Mouse (Mus musculus): ENCODE data around the gene Neurl1a. TPM values are rescaled to one million over a fixed set of nuclear protein-coding genes. Genes with fewer than 3 reads are reported as not detected.

The Neurl1a gene
- total RNA-seq, 1 experiment, result 10.2 TPM

DNA sequence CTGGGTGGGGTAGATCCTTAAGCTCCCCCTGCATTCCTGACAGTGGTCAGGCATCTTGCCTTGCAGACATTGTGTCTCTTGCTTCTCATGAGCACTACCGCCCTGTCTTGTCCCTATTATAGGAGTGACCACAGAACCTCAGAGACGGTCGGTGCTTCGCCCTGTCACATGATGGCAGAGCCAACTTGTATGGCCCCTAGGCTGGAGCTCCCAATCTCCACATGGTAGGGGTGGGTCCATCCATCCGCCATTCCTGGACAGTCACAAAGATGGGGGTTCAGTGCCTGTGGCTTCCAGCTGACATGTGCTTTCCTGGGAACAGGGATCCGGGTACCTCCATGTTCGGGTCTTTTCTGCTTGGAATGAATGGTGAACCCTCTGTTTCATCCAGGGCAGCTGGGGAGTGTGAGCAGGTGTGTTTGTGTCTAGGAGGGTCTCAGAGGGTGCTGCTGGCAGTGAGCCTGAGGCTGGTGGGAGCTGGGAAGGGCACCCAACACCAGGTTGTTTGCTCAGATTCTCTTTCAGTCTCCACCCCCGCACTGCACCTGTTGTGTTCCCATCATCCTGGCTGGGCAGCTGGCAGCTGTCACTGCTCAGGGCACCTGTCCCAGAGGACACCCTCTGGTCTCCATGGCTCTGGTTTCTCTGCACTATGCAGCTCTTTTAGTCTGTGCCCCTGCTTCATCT, 43.7 kb downstream of the Neurl1a start:
- Histone ChIP-seq H3K9me3 (ENCODE audit: control insufficient read depth, insufficient read depth, low read depth, low read length) (no peaks in the 10 kb centered on the region), H3K27ac (ENCODE audit: insufficient read depth, low read depth, low read length, poor library complexity, severe bottlenecking) (no peak overlapping the region), H3K4me1 (ENCODE audit: control insufficient read depth in 2 of 2, insufficient read depth in 2 of 2, low read length in 2 of 2, poor library complexity in 1 of 2) (peaks cover 6 to 12% of the 10 kb centered on the region in 2 experiments; a peak in 3 of 4 replicates), H3K36me3 (ENCODE audit: control insufficient read depth, insufficient read depth, low read length, poor library complexity, severe bottlenecking) (no peaks in the 10 kb centered on the region), H3K4me3 (ENCODE audit: insufficient read depth in 1 of 2, low read depth in 1 of 2, low read length in 2 of 2, poor library complexity in 1 of 2, severe bottlenecking in 1 of 2) (no peak overlapping the region), H3K9ac (ENCODE audit: insufficient read depth, low read depth, low read length, poor library complexity, severe bottlenecking) (no peak overlapping the region)
- no peak for DNase-seq (ENCODE audit: low read depth, low spot score)
- in situ Hi-C loops (cut with MboI; ENCODE audit: low sequenced_read_pairs in 2 of 2, unreplicated experiment in 2 of 2), result no loop called here
- TF ChIP-seq ZNF384 (IDR thresholded peaks at IDR 0.05; ENCODE audit: low read depth, low read length) (no peak), CHD2 (IDR thresholded peaks at IDR 0.05; ENCODE audit: low read depth, low read length) (no peak), HCFC1 (IDR thresholded peaks at IDR 0.05; ENCODE audit: borderline replicate concordance, insufficient read depth, low read length) (no peak), MAFK (IDR thresholded peaks at IDR 0.05; ENCODE audit: insufficient read depth, low read depth, low read length) (no peak), ZC3H11A (IDR thresholded peaks at IDR 0.05; ENCODE audit: borderline replicate concordance, low read depth, low read length) (no peak)

DNA sequence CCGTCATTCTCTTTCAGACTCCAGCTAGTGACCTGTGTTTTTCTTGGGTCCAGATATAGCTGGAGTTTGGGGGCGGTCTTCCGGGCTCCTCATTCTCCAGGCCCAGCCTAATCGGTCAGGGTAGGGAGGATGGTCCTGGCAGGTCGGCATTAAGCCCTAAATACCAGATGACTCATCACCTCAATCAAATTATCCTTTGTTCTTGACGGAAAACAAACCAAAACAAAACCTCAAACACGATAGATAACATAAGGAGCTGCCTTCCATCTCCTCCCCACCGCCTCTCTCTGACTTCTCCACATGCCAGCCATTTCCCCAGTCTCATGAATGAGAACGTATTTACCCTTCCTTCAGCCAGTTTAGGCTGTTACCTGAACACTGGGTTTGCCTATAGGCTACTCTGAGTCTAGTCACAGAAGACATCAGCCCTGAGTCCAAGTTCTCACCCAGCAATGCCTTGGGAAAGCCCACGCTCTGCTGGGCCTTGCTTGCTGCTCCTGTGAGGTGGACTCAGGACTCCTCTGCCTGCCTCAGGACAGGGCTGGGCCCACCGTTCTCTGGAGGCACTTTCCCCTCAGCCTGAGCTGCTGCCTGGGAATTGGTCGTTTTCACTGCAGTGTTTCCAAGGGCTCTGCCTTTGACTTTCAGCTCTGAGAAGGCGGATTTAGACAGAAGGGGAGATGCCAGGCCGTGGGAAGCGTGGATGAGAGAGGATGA, 44.4 kb downstream of the Neurl1a start:
- in situ Hi-C loops (cut with MboI; ENCODE audit: low sequenced_read_pairs in 2 of 2, unreplicated experiment in 2 of 2), result no loop called here
- Histone ChIP-seq H3K36me3 (ENCODE audit: control insufficient read depth, insufficient read depth, low read length, poor library complexity, severe bottlenecking) (no peaks in the 10 kb centered on the region), H3K9me3 (ENCODE audit: control insufficient read depth, insufficient read depth, low read depth, low read length) (no peaks in the 10 kb centered on the region), H3K27ac (ENCODE audit: insufficient read depth, low read depth, low read length, poor library complexity, severe bottlenecking) (no peak overlapping the region), H3K4me3 (ENCODE audit: insufficient read depth in 1 of 2, low read depth in 1 of 2, low read length in 2 of 2, poor library complexity in 1 of 2, severe bottlenecking in 1 of 2) (no peak overlapping the region), H3K4me1 (ENCODE audit: control insufficient read depth in 2 of 2, insufficient read depth in 2 of 2, low read length in 2 of 2, poor library complexity in 1 of 2) (peaks cover 6 to 12% of the 10 kb centered on the region in 2 experiments; a peak in 3 of 4 replicates), H3K9ac (ENCODE audit: insufficient read depth, low read depth, low read length, poor library complexity, severe bottlenecking) (no peak overlapping the region)
- TF ChIP-seq CHD2 (IDR thresholded peaks at IDR 0.05; ENCODE audit: low read depth, low read length) (no peak), ZC3H11A (IDR thresholded peaks at IDR 0.05; ENCODE audit: borderline replicate concordance, low read depth, low read length) (no peak), HCFC1 (IDR thresholded peaks at IDR 0.05; ENCODE audit: borderline replicate concordance, insufficient read depth, low read length) (no peak), MAFK (IDR thresholded peaks at IDR 0.05; ENCODE audit: insufficient read depth, low read depth, low read length) (no peak), ZNF384 (IDR thresholded peaks at IDR 0.05; ENCODE audit: low read depth, low read length) (no peak)
- DNase-seq (ENCODE audit: low read depth, low spot score), result no peak

DNA sequence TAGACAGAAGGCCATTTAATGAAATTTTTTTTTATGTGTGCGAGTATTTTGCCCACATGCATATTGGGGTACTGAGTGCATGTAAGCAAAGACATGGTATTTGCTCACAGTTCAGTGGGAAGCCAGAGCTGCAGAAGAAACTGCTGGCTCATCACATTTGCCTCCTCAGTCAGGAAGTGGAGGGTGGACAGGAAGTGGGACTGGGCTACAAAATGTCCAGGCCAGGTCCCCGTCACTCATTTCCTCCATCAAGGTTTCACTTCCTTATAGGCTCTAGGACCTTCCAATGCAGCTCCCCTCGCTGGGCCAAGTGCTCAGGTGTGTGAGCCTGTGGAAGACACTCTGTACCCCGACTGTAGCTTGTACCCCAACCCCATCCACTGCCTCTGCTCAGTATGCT, 46.1 kb downstream of the Neurl1a start:
- no peaks in the 10 kb centered on the region for H3K36me3 ChIP-seq (ENCODE audit: control insufficient read depth, insufficient read depth, low read length, poor library complexity, severe bottlenecking)

DNA sequence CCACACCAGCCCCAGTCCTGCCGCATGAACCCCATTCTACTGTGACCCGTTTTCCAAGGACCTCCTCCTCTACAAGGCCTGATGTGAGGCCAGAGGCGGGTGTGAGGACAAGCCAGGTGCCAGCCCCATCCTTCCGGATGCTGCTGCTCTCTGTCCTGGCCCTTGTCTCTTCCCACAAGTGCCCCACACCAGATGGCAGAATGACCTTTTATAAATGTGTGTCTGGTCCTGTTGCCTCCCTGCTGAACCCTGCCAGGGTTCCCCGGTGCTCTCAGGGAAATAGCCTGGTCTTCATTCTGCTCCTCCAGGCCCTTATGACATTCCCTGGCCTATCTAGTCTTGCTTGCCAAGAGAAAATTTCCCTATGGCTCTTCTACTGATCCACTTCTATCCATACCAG, 47.2 kb downstream of the Neurl1a start:
- DNase-seq (ENCODE audit: low read depth, low spot score), result no peak
- no peaks in the 10 kb centered on the region for H3K9me3 ChIP-seq (ENCODE audit: control insufficient read depth, insufficient read depth, low read depth, low read length)
- in situ Hi-C loops (cut with MboI; ENCODE audit: low sequenced_read_pairs in 2 of 2, unreplicated experiment in 2 of 2), result no loop called here
- H3K4me3 ChIP-seq (ENCODE audit: insufficient read depth in 1 of 2, low read depth in 1 of 2, low read length in 2 of 2, poor library complexity in 1 of 2, severe bottlenecking in 1 of 2), result no peak overlapping the region
- TF ChIP-seq ZC3H11A (IDR thresholded peaks at IDR 0.05; ENCODE audit: borderline replicate concordance, low read depth, low read length) (no peak), CHD2 (IDR thresholded peaks at IDR 0.05; ENCODE audit: low read depth, low read length) (no peak), ZNF384 (IDR thresholded peaks at IDR 0.05; ENCODE audit: low read depth, low read length) (no peak), HCFC1 (IDR thresholded peaks at IDR 0.05; ENCODE audit: borderline replicate concordance, insufficient read depth, low read length) (no peak), MAFK (IDR thresholded peaks at IDR 0.05; ENCODE audit: insufficient read depth, low read depth, low read length) (no peak)
- H3K9ac ChIP-seq (ENCODE audit: insufficient read depth, low read depth, low read length, poor library complexity, severe bottlenecking), result no peak overlapping the region
- H3K4me1 ChIP-seq (ENCODE audit: control insufficient read depth in 2 of 2, insufficient read depth in 2 of 2, low read length in 2 of 2, poor library complexity in 1 of 2), result peaks cover 3 to 15% of the 10 kb centered on the region in 2 experiments; a peak in 1 of 4 replicates
- H3K36me3 ChIP-seq (ENCODE audit: control insufficient read depth, insufficient read depth, low read length, poor library complexity, severe bottlenecking), result no peaks in the 10 kb centered on the region
- no peak overlapping the region for H3K27ac ChIP-seq (ENCODE audit: insufficient read depth, low read depth, low read length, poor library complexity, severe bottlenecking)

More for the DNA sequence above, 46.1 kb downstream of the Neurl1a start:
- no peak overlapping the region for H3K4me3 ChIP-seq (ENCODE audit: insufficient read depth in 1 of 2, low read depth in 1 of 2, low read length in 2 of 2, poor library complexity in 1 of 2, severe bottlenecking in 1 of 2)
- H3K9me3 ChIP-seq (ENCODE audit: control insufficient read depth, insufficient read depth, low read depth, low read length), result no peaks in the 10 kb centered on the region
- no peak for TF ChIP-seq ZC3H11A (IDR thresholded peaks at IDR 0.05; ENCODE audit: borderline replicate concordance, low read depth, low read length)
- TF ChIP-seq MAFK (IDR thresholded peaks at IDR 0.05; ENCODE audit: insufficient read depth, low read depth, low read length), result no peak
- TF ChIP-seq HCFC1 (IDR thresholded peaks at IDR 0.05; ENCODE audit: borderline replicate concordance, insufficient read depth, low read length), result no peak
- TF ChIP-seq ZNF384 (IDR thresholded peaks at IDR 0.05; ENCODE audit: low read depth, low read length), result no peak
- TF ChIP-seq CHD2 (IDR thresholded peaks at IDR 0.05; ENCODE audit: low read depth, low read length), result no peak
- H3K4me1 ChIP-seq (ENCODE audit: control insufficient read depth in 2 of 2, insufficient read depth in 2 of 2, low read length in 2 of 2, poor library complexity in 1 of 2), result peaks cover 6 to 15% of the 10 kb centered on the region in 2 experiments; a peak in 3 of 4 replicates
- in situ Hi-C loops (cut with MboI; ENCODE audit: low sequenced_read_pairs in 2 of 2, unreplicated experiment in 2 of 2), result no loop called here
- H3K9ac ChIP-seq (ENCODE audit: insufficient read depth, low read depth, low read length, poor library complexity, severe bottlenecking), result no peak overlapping the region
- DNase-seq (ENCODE audit: low read depth, low spot score), result no peak
- no peak overlapping the region for H3K27ac ChIP-seq (ENCODE audit: insufficient read depth, low read depth, low read length, poor library complexity, severe bottlenecking)
